Mouse (Mus musculus) hindbrain, postnatal 0 days (tissue): ENCODE measurements around the gene Cyb5d1. TPM values are rescaled to one million over a fixed set of nuclear protein-coding genes. Genes with fewer than 3 reads are reported as not detected.

Source experiments
- ATAC-seq: fragments of 200-750 bp; cut with Nextera tagmentation; 2 replicates; pipeline ENCODE4 v1.8.0; 2017; ENCODE audit warnings: mild to moderate bottlenecking, moderate TSS enrichment, moderate library complexity
- DNase-seq: peaks from one replicate; pipeline ENCODE4 v3.0.0-alpha.2; 2015; ENCODE audit warnings: low spot score
- H3K27ac ChIP-seq: fragments of 300-500 bp; sonication (generic); 2 replicates; pipeline ENCODE4 v1.5.1; 2014; ENCODE audit warnings: mild to moderate bottlenecking
- H3K27me3 ChIP-seq: fragments of 300-500 bp; sonication (generic); 2 replicates; pipeline ENCODE4 v1.6.1; 2014; ENCODE audit warnings: low read length, mixed read lengths; ENCODE audit not compliant: insufficient read depth
- H3K36me3 ChIP-seq: fragments of 300-500 bp; sonication (generic); 2 replicates; pipeline ENCODE4 v1.6.1; 2014; ENCODE audit warnings: low read length, mixed read lengths; ENCODE audit not compliant: insufficient read depth
- H3K4me1 ChIP-seq: fragments of 300-500 bp; sonication (generic); 2 replicates; pipeline ENCODE4 v1.6.1; 2014; ENCODE audit warnings: antibody characterized with exemption, low read length, mixed read lengths; ENCODE audit not compliant: insufficient read depth
- H3K4me2 ChIP-seq: fragments of 300-500 bp; sonication (generic); 2 replicates; pipeline ENCODE4 v1.6.1; 2014; ENCODE audit warnings: low read depth, mild to moderate bottlenecking, low read length, moderate library complexity, mixed read lengths
- H3K4me3 ChIP-seq: fragments of 300-500 bp; sonication (generic); 2 replicates; pipeline ENCODE4 v1.5.1; 2014; ENCODE audit warnings: low read length
- H3K9ac ChIP-seq: fragments of 300-500 bp; sonication (generic); replicated peaks from 2 replicates; pipeline ENCODE4 v1.6.1; 2014; ENCODE audit warnings: mild to moderate bottlenecking, low read length, moderate library complexity, mixed read lengths
- H3K9me3 ChIP-seq: fragments of 300-500 bp; sonication (generic); 2 replicates; pipeline ENCODE4 v1.6.1; 2016; ENCODE audit warnings: low read length, mixed read lengths
- CTCF ChIP-seq: IDR thresholded peaks from 2 replicates; pipeline ENCODE4 v1.5.1; 2016; ENCODE audit warnings: antibody characterized with exemption, control low read depth, low read depth
- WGBS: fragments of 180-500 bp; shearing (Covaris S2); extraction: QIAGEN DNeasy Blood & Tissue Kit; methylation state at CpG from one replicate; pipeline ENCODE4 v1.1.7; 2014; 5-methylcytosine and 5-hydroxymethylcytosine counted together
- polyA plus RNA-seq: library from polyadenylated mRNA; unstranded; fragments of >200 nt; fragmentation: Nextera tagmentation; extraction: Ambion mirVana; gene quantifications from 2 replicates; pipeline ENCODE4 v1.2.1, GENCODE M21; 2015
- total RNA-seq: library from RNA; depleted of rRNA; stranded (reverse); fragments of >200 nt; gene quantifications from 2 replicates; pipeline ENCODE4 v1.2.3, GENCODE M21; 2014

Gene Cyb5d1
- total and polyA plus RNA-seq, 2 experiments from 2014 or later = 18.5 to 21.8 TPM

GRCm38 (mm10) chr11:69372056-69372779 is 23.2 kb downstream of the Cyb5d1 start:
- Histone ChIP-seq H3K9ac (no peak overlapping the region), H3K27ac (peak overlapping the region; percentile 70), H3K27me3 (no peaks in the 10 kb centered on the region), H3K36me3 (no peaks in the 10 kb centered on the region; the same call in 1 of the 2 replicates), H3K4me1 (peaks cover 7% of the 10 kb centered on the region; the same call in 1 of the 2 replicates), H3K4me2 (peak overlapping the region; percentile 36), H3K9me3 (no peaks in the 10 kb centered on the region), H3K4me3 (no peak overlapping the region)
- DNase-seq (peak; percentile 69), ATAC-seq (no peak)
- TF ChIP-seq CTCF = no peak
- WGBS = 26% methylated on average over 12 of the region's 12 CpGs

GRCm38 (mm10) chr11:69371601-69372000 is 23.8 kb downstream of the Cyb5d1 start:
- Histone ChIP-seq H3K4me3 (no peak overlapping the region), H3K36me3 (no peaks in the 10 kb centered on the region; the same call in 1 of the 2 replicates), H3K9me3 (no peaks in the 10 kb centered on the region), H3K9ac (no peak overlapping the region), H3K27ac (peak overlapping the region; percentile 70), H3K4me1 (peaks cover 7% of the 10 kb centered on the region; the same call in 1 of the 2 replicates), H3K27me3 (no peaks in the 10 kb centered on the region), H3K4me2 (peak overlapping the region; percentile 36)
- no peak for TF ChIP-seq CTCF
- DNase-seq (no peak), ATAC-seq (no peak)
- WGBS = 24% methylated on average over 12 of the region's 12 CpGs

GRCm38 (mm10) chr11:69370817-69371215 is 24.6 kb downstream of the Cyb5d1 start:
- 15% methylated on average over 9 of the region's 9 CpGs for WGBS
- Histone ChIP-seq H3K27me3 (no peaks in the 10 kb centered on the region), H3K9me3 (no peaks in the 10 kb centered on the region), H3K4me1 (peaks cover 11% of the 10 kb centered on the region), H3K27ac (peak overlapping the region; percentile 70; the same call in 1 of the 2 replicates), H3K9ac (no peak overlapping the region), H3K36me3 (no peaks in the 10 kb centered on the region; the same call in 1 of the 2 replicates), H3K4me3 (no peak overlapping the region), H3K4me2 (peak overlapping the region; percentile 36)
- DNase-seq (no peak), ATAC-seq (no peak)
- no peak for TF ChIP-seq CTCF

- peak overlapping the region; percentile 79 for H3K4me3 ChIP-seq
- no peaks in the 10 kb centered on the region for H3K27me3 ChIP-seq
- no peaks in the 10 kb centered on the region for H3K9me3 ChIP-seq
- DNase-seq (peak; percentile 27), ATAC-seq (no peak)
- peaks cover 18% of the 10 kb centered on the region for H3K4me1 ChIP-seq
- no peak for TF ChIP-seq CTCF
- peak overlapping the region; percentile 98 for H3K27ac ChIP-seq
- H3K9ac ChIP-seq = peak overlapping the region; percentile 99; the same call in 1 of the 2 replicates
- 22% methylated on average over 2 of the region's 2 CpGs for WGBS
- peak overlapping the region; percentile 93 for H3K4me2 ChIP-seq
- no peaks in the 10 kb centered on the region for H3K36me3 ChIP-seq
Measured at GRCm38 (mm10) chr11:69369990-69370816, 25.2 kb downstream of the Cyb5d1 start.

- Histone ChIP-seq H3K27me3 (no peaks in the 10 kb centered on the region), H3K4me2 (peak within 1 kb of the TSS; percentile 93), H3K4me3 (peak within 1 kb of the TSS; percentile 79), H3K36me3 (no peaks in the 10 kb centered on the region), H3K27ac (peak within 1 kb of the TSS; percentile 98), H3K9me3 (no peaks in the 10 kb centered on the region), H3K4me1 (peaks cover 26% of the 10 kb centered on the region), H3K9ac (peak within 1 kb of the TSS; percentile 99)
- no peak for TF ChIP-seq CTCF
- no peak for ATAC-seq
- WGBS = 2% methylated on average over 23 of the region's 34 CpGs
- peak; percentile 39 for DNase-seq
Measured at GRCm38 (mm10) chr11:69369215-69369989, 26.0 kb downstream of the Cyb5d1 start, which contains the start of gene Chd3. TSS of gene Chd3 (minus strand) at chr11:69369406.
